Comparison of ENCODE assay signal across 21 mouse cellular contexts in the genomic region with DNA sequence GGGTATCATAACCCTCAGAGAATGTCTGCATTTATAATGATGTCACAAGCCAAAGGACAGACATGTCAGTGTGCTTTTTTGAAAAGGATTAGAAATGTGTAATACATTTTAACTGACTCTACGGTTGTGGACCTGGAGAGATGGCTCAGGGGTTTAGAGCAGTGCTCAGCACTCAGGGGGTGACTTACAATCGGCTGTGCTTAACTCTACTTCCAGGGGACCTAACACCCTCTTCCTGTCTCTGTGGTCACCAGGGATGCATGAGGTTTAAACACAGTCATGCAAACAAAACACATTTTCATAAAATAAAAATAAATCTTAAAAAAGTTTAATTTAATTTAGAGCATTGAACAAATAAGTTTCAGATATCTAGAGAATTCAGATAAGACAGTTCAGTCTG. TPM values are rescaled to one million over a fixed set of nuclear protein-coding genes. Genes with fewer than 3 reads are reported as not detected.
DNase-seq lines count a peak whose midpoint lies in the region; ATAC-seq lines count a peak whose summit lies in the region.
"Had no signal": no experiment of that assay in that cellular context is flagged by ENCODE, and none has a peak within 500 bp of the region (broad histone marks: within the 10 kb centered on the region; RNA-seq: fewer than 3 reads in every experiment).

No protein-coding gene starts in this region.

- no peak overlapping the region for H3K4me2 ChIP-seq in limb, embryonic 13.5 days (replicated peaks)
- no peak overlapping the region for H3K4me2 ChIP-seq in midbrain, embryonic 11.5 days
- H3K4me2 ChIP-seq: embryonic facial prominence, embryonic 15.5 days; forebrain, embryonic 15.5 days; heart, embryonic 11.5 days; hindbrain, embryonic 12.5 days had no signal

- H3K9ac ChIP-seq in limb, embryonic 13.5 days = no peak overlapping the region
- H3K9ac ChIP-seq in midbrain, embryonic 11.5 days (ENCODE audit: low read length) = no peak overlapping the region
- H3K9ac ChIP-seq: embryonic facial prominence, embryonic 15.5 days; forebrain, embryonic 15.5 days; hindbrain, embryonic 12.5 days had no signal

- no peaks in the 10 kb centered on the region for H3K36me3 ChIP-seq in limb, embryonic 13.5 days
- H3K36me3 ChIP-seq in limb, embryonic 10.5 days = peaks cover 10% of the 10 kb centered on the region; the same call in 1 of the 2 replicates
- H3K36me3 ChIP-seq in midbrain, embryonic 11.5 days (ENCODE audit: control insufficient read depth, insufficient read depth, low read length) = no peaks in the 10 kb centered on the region
- peaks cover 12% of the 10 kb centered on the region for H3K36me3 ChIP-seq in midbrain, embryonic 10.5 days
- H3K36me3 ChIP-seq: embryonic facial prominence, embryonic 15.5 days; forebrain, embryonic 15.5 days; hindbrain, embryonic 12.5 days had no signal

- H3K4me3 ChIP-seq in limb, embryonic 13.5 days = no peak overlapping the region
- no peak overlapping the region for H3K4me3 ChIP-seq in limb, embryonic 10.5 days
- no peak overlapping the region for H3K4me3 ChIP-seq in midbrain, embryonic 11.5 days (ENCODE audit: low read depth, low read length)
- H3K4me3 ChIP-seq in midbrain, embryonic 10.5 days = no peak overlapping the region
- H3K4me3 ChIP-seq: embryonic facial prominence, embryonic 15.5 days; forebrain, embryonic 15.5 days; hindbrain, embryonic 12.5 days had no signal

- H3K27ac ChIP-seq in limb, embryonic 13.5 days = peak overlapping the region; percentile 10; the same call in 1 of the 2 replicates
- no peak overlapping the region for H3K27ac ChIP-seq in limb, embryonic 10.5 days
- no peak overlapping the region for H3K27ac ChIP-seq in midbrain, embryonic 11.5 days (ENCODE audit: low read depth, low read length)
- no peak overlapping the region for H3K27ac ChIP-seq in midbrain, embryonic 10.5 days (replicated peaks)
- H3K27ac ChIP-seq: embryonic facial prominence, embryonic 15.5 days; forebrain, embryonic 15.5 days; hindbrain, embryonic 12.5 days had no signal

- DNase-seq in limb, embryonic 10.5 days (ENCODE audit: low spot score) = no peak
- DNase-seq in midbrain, embryonic 11.5 days (ENCODE audit: low spot score, missing footprints) = peak; percentile 31
- no peak for DNase-seq in midbrain, embryonic 10.5 days (ENCODE audit: low spot score)
- DNase-seq in urinary bladder, postnatal 14 days (ENCODE audit: low spot score) = no peak
- DNase-seq: adrenal gland, postnatal 10 days; cerebellum, adult 11 months; cerebellum, adult 8-10 months; cerebellum, postnatal 14 days; embryo, embryonic 11 days; gastrocnemius, postnatal 36 days; heart, adult 18-20 months; heart, postnatal 36 days had no signal

- ATAC-seq in limb, embryonic 13.5 days (ENCODE audit: low FRiP score, low read depth) = no peak
- ATAC-seq in midbrain, embryonic 11.5 days (ENCODE audit: low FRiP score) = no peak
- ATAC-seq in CD4-positive, CD25-positive, alpha-beta regulatory T cell, adult 4 months = peak; percentile 51
- peak; percentile 52 for ATAC-seq in inflammation-experienced regulatory T-cells, adult 6 months
- ATAC-seq: forebrain, embryonic 15.5 days; hindbrain, embryonic 16.5 days had no signal

- H3K27me3 ChIP-seq in limb, embryonic 13.5 days = no peaks in the 10 kb centered on the region
- no peaks in the 10 kb centered on the region for H3K27me3 ChIP-seq in limb, embryonic 10.5 days (ENCODE audit: low read depth, poor library complexity, severe bottlenecking)
- H3K27me3 ChIP-seq in midbrain, embryonic 11.5 days (ENCODE audit: control insufficient read depth, insufficient read depth, low read length) = no peaks in the 10 kb centered on the region
- H3K27me3 ChIP-seq in midbrain, embryonic 10.5 days (ENCODE audit: low read depth, poor library complexity, severe bottlenecking) = no peaks in the 10 kb centered on the region
- H3K27me3 ChIP-seq: embryonic facial prominence, embryonic 15.5 days; forebrain, embryonic 15.5 days; hindbrain, embryonic 12.5 days had no signal

- 78% methylated on average over 2 of the region's 2 CpGs for WGBS in limb, embryonic 13.5 days
- 78% methylated on average over 2 of the region's 2 CpGs for WGBS in limb, embryonic 10.5 days
- 72% methylated on average over 2 of the region's 2 CpGs for WGBS in midbrain, embryonic 11.5 days
- WGBS in midbrain, embryonic 10.5 days = 74% methylated on average over 2 of the region's 2 CpGs

- peaks cover 28% of the 10 kb centered on the region for H3K4me1 ChIP-seq in limb, embryonic 13.5 days
- peaks cover 13% of the 10 kb centered on the region for H3K4me1 ChIP-seq in limb, embryonic 10.5 days
- peaks cover 3% of the 10 kb centered on the region; the same call in 1 of the 2 replicates for H3K4me1 ChIP-seq in midbrain, embryonic 11.5 days (ENCODE audit: control insufficient read depth, insufficient read depth, low read length)
- peaks cover 13% of the 10 kb centered on the region for H3K4me1 ChIP-seq in midbrain, embryonic 10.5 days

- H3K9me3 ChIP-seq in limb, embryonic 13.5 days = no peaks in the 10 kb centered on the region
- no peaks in the 10 kb centered on the region for H3K9me3 ChIP-seq in limb, embryonic 10.5 days (replicated peaks)
- no peaks in the 10 kb centered on the region for H3K9me3 ChIP-seq in midbrain, embryonic 11.5 days (ENCODE audit: control insufficient read depth, low read length)
- no peaks in the 10 kb centered on the region for H3K9me3 ChIP-seq in midbrain, embryonic 10.5 days (replicated peaks)
- H3K9me3 ChIP-seq: embryonic facial prominence, embryonic 15.5 days; forebrain, embryonic 15.5 days; G1E; hindbrain, embryonic 12.5 days had no signal

RNA-seq across cellular contexts. Expression of a gene that starts 7.3 kb away (rescaled TPM):
- 9.0 and 9.4 TPM in 2 replicates for polyA plus RNA-seq in limb, embryonic 13.5 days (2015; fragmentation: Nextera tagmentation; extraction: Ambion mirVana)
- 7.3 and 7.4 TPM in 2 replicates for polyA plus RNA-seq in limb, embryonic 10.5 days (2016; fragmentation: Nextera tagmentation; extraction: Ambion mirVana)
- polyA plus RNA-seq in midbrain, embryonic 11.5 days (2014; fragmentation: Nextera tagmentation; extraction: Ambion mirVana) = 9.9 and 10.0 TPM in 2 replicates
- 6.4 and 7.0 TPM in 2 replicates for polyA plus RNA-seq in midbrain, embryonic 10.5 days (2016; fragmentation: Nextera tagmentation; extraction: Ambion mirVana)
- polyA plus RNA-seq in CD4-positive, CD25-positive, alpha-beta regulatory T cell, adult 4 months (2017; shearing (Covaris generic)) = 10 to 100 TPM in 1 of 2 experiments, 1 to 10 TPM in 1; 9.9 to 12.9 TPM
- 10 to 100 TPM in 2 of 3 experiments, 1 to 10 TPM in 1; 5.2 to 11.9 (median 10.6) TPM for polyA plus RNA-seq in inflammation-experienced regulatory T-cells, adult 6 months (2017; shearing (Covaris generic))

Comparison
In these comparisons a context has a peak if more than half of its experiments do, and no peak if none do; other contexts are left out.
1. ATAC-seq: peak in CD4-positive, CD25-positive, alpha-beta regulatory T cell, adult 4 months (single experiment) and inflammation-experienced regulatory T-cells, adult 6 months (single experiment); none in limb, embryonic 13.5 days (single experiment) and midbrain, embryonic 11.5 days (single experiment).